Mouse (Mus musculus) heart, postnatal 10 days (tissue): ENCODE data around the gene Igdcc3. TPM values are rescaled to one million over a fixed set of nuclear protein-coding genes. Genes with fewer than 3 reads are reported as not detected.

Experiments
- DNase-seq, 2 experiments: peaks; one replicate each; pipeline ENCODE4 v3.0.0; 2021
- intact Hi-C: fragments of 180-260 bp; cut with DNase I; formaldehyde crosslinking; loops from one replicate; pipeline ENCODE4 v1.15.1; 2025
- total RNA-seq, 2 experiments: library from RNA; stranded (reverse); gene quantifications; 2 replicates each; pipeline ENCODE4 v1.2.3; 2021

The Igdcc3 gene
- total RNA-seq, 2 experiments from 2014 or later: 0.22 to 0.40 TPM

GRCm38 (mm10) chr9:65133739-65134138 is 7.2 kb upstream of the Igdcc3 start:
- peak; percentile 76 to 88 for DNase-seq
- intact Hi-C loops: loop anchor here (1.0 to 2.0 kb wide), 3 partner anchors 33 to 150 kb away; no protein-coding TSS in a partner anchor

GRCm38 (mm10) chr9:65135126-65135525 is 5.9 kb upstream of the Igdcc3 start:
- no peak for DNase-seq
- intact Hi-C loops: no loop called here

GRCm38 (mm10) chr9:65140491-65140890 is 498 bp upstream of the Igdcc3 start:
- intact Hi-C loops: no loop called here
- no peak for DNase-seq

GRCm38 (mm10) chr9:65141306-65141975 is 452 bp downstream of the Igdcc3 start:
- DNase-seq: peak; percentile 57 to 62
- intact Hi-C loops: no loop called here

DNA sequence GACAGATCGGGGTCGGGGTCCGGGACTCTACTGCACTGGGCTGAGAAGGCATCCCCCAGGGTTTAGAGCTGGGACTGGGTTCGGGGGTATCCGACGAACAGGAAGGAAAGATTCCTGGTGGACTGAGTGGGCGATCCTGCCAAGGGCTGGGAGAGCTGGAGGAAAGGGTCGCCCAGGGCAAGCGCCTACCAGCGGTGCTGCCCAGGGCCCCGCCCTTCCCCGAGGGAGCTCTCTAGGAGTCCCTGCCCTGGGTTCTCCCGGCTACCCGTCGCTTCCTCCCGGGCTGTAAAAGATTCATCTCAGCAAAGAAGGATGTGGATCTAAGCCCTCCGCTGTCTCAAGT is 958 bp downstream of the Igdcc3 start:
- peak; percentile 48 to 50 for DNase-seq
- intact Hi-C loops: no loop called here

- no peak for DNase-seq
- intact Hi-C loops: no loop called here
Observed at GRCm38 (mm10) chr9:65142399-65142798, 1.4 kb downstream of the Igdcc3 start.

GRCm38 (mm10) chr9:65146001-65146400 is 5.0 kb downstream of the Igdcc3 start:
- intact Hi-C loops: no loop called here
- DNase-seq: no peak

- intact Hi-C loops: no loop called here
- DNase-seq: no peak
Observed at GRCm38 (mm10) chr9:65148507-65148906, 7.5 kb downstream of the Igdcc3 start.

DNA sequence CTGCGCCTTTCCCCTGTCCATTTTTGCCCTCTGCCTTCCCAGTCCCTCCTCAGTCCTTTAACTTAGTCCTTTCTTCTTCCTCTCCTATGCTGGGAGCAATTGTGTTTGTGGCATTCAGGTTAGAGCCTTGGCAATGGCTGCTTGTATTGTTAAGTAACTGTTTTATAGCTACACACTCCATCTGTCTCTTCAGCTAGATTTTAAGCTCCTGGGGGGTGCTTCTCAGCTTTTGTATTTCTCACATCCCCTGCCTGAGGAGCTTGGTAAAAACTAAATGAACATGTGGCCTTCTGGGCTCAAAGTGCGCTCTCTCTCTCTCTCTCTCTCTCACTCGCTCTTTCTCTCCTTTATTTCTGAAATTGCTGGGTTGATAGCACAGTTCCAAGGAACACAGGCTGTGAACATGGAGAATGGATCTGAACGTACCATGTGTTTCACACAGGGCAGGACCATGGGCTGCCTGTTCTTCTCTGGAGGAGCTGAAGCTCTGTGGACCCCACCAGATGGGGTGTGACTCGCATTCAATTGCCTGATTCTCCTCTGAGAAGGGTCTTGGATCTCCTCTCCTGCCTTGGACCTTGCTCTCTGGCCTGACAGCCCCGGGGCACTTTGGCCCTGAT is 11.8 kb downstream of the Igdcc3 start:
- no peak for DNase-seq
- intact Hi-C loops: no loop called here

- intact Hi-C loops: no loop called here
- no peak for DNase-seq
Observed at GRCm38 (mm10) chr9:65153331-65153711, 12.3 kb downstream of the Igdcc3 start.

DNA sequence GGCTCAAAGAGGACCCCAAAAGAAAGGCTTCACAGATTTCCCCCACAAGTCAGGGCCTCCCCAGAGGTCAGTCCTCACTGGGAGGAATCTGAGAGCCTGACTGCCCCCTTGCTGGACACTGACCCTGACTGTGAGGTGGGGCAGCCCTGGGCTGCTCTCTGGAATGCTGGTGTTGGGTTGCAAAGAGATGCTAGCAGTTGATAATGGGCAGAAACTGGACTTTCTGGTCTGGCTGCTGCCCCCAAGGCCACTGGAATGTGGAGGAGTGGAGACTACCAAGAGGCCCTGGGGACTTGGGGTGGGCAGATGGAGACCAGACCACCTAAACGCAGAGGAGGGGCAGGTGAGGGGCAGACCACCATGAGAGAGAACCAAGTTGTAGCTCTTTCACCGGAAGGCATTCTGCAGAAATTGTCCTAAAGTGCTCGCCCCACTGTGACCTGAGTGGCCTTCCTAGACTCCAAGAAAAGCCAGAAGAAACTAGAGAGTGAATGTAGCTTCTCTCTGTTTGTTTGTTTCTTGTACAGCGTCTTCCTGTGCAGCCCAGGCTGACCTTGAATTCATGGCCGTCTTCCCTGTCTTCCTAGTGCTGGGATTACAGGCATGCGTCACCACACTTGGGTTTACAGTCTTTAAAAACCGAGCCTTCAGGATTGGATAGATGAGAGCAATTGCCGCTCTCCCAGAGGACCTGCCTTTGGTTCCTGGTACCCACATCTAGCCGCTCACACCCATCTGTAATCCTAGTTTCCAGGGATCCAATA is 13.9 kb downstream of the Igdcc3 start:
- no peak for DNase-seq
- intact Hi-C loops: no loop called here

DNA sequence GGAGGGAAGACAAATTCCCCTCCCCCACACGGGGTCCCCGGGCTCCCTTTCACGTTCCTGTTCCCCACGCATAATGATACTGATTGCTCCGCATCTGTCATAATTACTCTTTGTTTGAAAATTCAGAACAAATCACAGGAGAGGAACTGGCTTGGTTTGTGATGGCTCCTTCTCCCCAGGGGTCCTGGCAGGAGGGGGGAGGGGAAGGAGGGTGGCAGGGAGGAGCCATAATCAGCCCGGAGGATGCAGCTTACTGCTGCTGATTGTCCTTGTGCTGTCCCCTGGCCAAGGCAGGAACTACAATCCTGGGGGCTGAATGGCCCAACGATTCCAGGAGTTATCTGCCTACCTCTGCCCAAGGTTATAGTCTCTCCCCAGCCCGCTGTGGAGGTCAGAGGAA is 15.6 kb downstream of the Igdcc3 start:
- peak in 1 of 2 experiments; percentile 14 for DNase-seq
- intact Hi-C loops: no loop called here

- DNase-seq: no peak
- intact Hi-C loops: no loop called here
Observed at GRCm38 (mm10) chr9:65157631-65158030, 16.6 kb downstream of the Igdcc3 start.

DNA sequence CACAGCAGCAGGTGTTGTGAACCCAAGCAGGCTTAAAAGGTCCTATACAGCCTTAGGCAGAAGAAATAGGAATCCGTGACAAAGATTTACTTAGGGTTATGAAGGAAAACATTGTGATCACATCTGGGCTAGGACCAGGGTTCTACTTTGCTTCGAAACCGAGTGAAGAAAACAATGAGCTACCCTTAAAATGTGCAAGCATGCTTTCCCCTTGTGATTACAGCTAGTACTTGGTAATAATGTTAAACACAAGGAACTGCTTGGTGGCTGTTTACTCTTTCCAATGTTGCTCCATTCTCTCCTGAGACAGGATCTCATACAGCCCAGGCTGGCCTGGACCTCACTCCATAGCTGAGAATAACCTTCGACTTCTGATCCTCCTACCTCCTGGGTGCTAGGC is 20.2 kb downstream of the Igdcc3 start:
- intact Hi-C loops: no loop called here

DNA sequence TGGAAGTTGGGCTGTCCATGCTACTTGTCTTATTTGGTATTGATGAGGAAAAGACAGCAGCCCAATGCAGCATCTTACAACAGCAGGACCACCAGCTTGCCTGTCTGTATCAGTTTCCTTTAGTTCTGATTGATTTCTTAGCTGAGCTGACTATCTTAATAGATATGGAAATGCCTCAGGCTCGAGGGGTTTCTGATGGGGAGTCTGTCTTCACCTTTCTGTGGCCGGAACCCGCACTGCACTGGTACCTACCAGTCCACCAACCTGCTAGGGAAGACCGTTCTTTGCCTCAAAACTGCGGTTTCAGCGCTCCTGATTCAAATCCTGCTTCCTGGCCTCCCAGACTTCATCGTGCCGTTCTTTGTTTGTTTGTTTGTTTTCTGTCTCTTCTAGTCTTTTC is 20.9 kb downstream of the Igdcc3 start:
- DNase-seq: no peak
- intact Hi-C loops: no loop called here

More for the DNA sequence above, 20.2 kb downstream of the Igdcc3 start:
- DNase-seq: no peak

DNA sequence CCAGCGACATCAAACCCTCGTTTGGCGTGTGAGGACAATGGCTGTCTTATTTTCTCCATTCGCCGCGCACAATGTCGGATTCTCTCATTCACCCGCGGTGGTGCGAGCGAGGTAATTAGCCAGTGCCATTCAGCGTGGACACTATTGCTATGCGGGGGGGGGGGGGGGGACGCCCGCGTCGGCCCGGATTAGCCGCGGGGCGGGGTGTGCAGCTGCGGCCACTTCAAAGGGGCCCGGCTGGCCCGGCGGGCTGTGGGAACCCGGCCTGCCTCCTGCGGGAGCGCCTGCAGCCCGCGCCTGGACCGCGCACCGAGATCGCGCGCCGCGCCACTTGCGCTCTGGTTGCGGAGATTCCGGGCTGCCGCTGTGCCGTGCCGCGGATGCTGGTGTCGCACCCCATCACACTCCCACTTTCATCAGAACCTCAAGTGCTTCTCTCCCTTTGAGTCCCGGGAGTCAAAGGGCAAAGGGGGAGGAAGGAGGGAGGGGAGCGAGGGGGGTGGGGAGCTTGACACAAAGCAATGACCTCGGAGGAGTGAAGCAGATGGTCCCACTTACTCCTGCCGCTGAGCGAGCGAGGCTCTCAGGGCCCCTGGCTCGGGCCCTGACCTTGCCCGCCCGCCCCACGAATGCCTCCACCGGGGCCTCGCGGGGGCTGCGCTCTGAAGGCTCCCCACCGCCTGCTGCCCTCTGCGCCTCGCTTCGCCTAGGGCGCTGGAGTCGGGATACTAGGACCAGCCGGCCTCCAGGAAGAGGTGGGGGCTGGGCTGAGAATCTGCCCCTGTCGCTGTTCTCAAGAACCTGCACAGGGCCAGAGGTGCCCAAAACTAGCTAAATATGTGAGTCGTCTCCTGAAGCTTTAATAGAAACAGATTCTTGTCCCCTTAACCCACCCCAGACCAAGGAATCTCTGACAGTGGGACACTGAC is 22.0 kb downstream of the Igdcc3 start:
- DNase-seq: peak; percentile 9 to 10
- intact Hi-C loops: no loop called here

DNA sequence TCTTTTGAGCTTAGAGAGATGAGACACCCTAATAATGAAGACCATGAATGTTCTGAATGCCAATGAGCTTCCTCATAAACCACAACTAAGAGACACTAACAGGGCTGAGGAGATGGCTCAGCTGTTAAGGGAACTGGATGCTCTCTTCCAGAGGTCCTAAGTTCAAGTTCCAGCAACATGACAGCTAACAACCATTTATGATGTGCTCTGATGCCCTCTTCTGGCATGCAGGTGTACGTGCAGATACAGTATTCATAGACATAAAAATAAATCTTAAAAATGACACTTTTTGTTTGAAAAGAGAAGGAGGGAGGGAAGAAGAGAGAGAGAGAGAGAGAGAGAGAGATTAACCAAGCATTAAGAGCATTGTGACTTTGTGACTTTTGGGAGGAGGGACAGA is 23.9 kb downstream of the Igdcc3 start:
- DNase-seq: no peak
- intact Hi-C loops: loop anchor here (2.0 kb wide), 1 partner anchor 24 kb away; no protein-coding TSS in a partner anchor

- intact Hi-C loops: loop anchor here (2.0 kb wide), 1 partner anchor 34 kb away; no protein-coding TSS in a partner anchor
- no peak for DNase-seq
Observed at GRCm38 (mm10) chr9:65166386-65166785, 25.4 kb downstream of the Igdcc3 start.

DNA sequence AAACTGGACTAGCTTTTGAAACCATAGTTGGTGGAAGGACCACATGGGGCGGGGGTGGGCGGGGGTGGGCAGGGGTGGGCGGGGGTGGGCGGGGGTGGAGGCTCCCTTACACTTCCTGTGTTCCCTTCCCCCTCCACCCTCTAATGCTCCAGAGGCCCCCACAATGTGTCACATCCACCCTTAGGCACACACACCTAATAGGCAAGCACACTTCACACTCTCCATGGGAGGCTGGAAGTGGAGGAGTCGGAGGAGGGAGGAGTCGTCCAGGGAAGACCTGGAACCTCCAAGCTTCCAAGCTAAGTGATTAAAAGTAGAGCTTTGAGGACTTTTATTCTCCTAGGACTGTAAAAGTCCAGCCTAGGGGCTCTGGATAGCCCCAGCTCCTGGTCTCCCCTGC is 27.5 kb downstream of the Igdcc3 start:
- DNase-seq: no peak
- intact Hi-C loops: no loop called here

- no peak for DNase-seq
- intact Hi-C loops: no loop called here
Observed at GRCm38 (mm10) chr9:65168952-65169351, 28.0 kb downstream of the Igdcc3 start.

DNA sequence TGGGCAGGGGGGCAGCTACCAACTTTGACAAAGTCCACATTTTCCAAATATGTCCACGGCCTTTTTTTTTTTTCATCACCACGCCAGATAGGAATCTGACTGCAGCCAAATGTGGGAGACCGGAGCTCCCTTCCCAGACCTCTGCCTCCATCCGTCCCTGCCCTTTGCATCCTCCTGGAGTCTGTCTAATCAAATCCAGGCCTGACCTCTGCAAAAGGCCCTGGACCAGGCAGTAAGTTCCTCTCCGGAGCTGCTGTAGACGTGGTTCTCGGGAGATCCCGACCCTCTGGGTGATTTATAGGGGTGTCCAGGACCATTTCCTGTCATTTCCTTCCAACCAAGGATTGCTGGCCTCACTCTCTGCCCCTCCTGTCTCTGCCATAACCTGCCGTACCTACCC is 31.7 kb downstream of the Igdcc3 start:
- intact Hi-C loops: no loop called here

More for the DNA sequence above, 31.7 kb downstream of the Igdcc3 start:
- no peak for DNase-seq
